Mouse (Mus musculus) adrenal gland, postnatal 25 days (tissue): ENCODE data around the gene Cnp. TPM values are rescaled to one million over a fixed set of nuclear protein-coding genes. Genes with fewer than 3 reads are reported as not detected.
"Not testable (repeated sequence)": the region's sequence is repeated elsewhere in the genome, so short reads cannot be mapped to it uniquely, and the experiment has no call there.

Source experiments
- DNase-seq: peaks from one replicate; pipeline ENCODE4 v3.0.0; 2021; ENCODE audit warnings: mixed read lengths
- long read RNA-seq: library from polyadenylated mRNA; stranded (forward); transcript quantifications from one replicate; pipeline ENCODE4 v2.0.0, GENCODE M21; 2021
- total RNA-seq: library from RNA; stranded (reverse); gene quantifications from 2 replicates; pipeline ENCODE4 v1.2.3, GENCODE M21; 2021

The Cnp gene
- total RNA-seq = 35.4 and 57.8 TPM in 2 replicates
- long read RNA-seq, transcript Cnp-204 (3 exons, 2,904 nt) = minor isoform, 5 of 226 reads
- long read RNA-seq, transcript Cnp-201 (4 exons, 2,357 nt) = major isoform, 213 of 226 reads
- long read RNA-seq, partial matches to known transcripts = 5 of 226 reads
- long read RNA-seq, other reads (novel, unspliced or antisense) = 3 of 226 reads

GRCm38 (mm10) chr11:100574708-100575483 lies at the start of gene Cnp:
Gene Cnp, plus strand, starts transcription at chr11:100574904.
- DNase-seq = peak; percentile 89

- DNase-seq = no peak
Observed at GRCm38 (mm10) chr11:100524987-100525630, 49.6 kb upstream of the Cnp start.

GRCm38 (mm10) chr11:100526052-100526816 lies 48.5 kb upstream of the Cnp start:
- DNase-seq = no peak

- peak; percentile 63 for DNase-seq
Observed at GRCm38 (mm10) chr11:100527066-100527457, 47.6 kb upstream of the Cnp start.

- peak; percentile 99 for DNase-seq
Observed at GRCm38 (mm10) chr11:100527458-100528374, 47.0 kb upstream of the Cnp start, which contains the start of gene Acly. Gene Acly, minus strand, starts transcription at chr11:100528000.

- DNase-seq = no peak
Observed at GRCm38 (mm10) chr11:100528375-100529165, 46.1 kb upstream of the Cnp start.

- DNase-seq = no peak
Observed at GRCm38 (mm10) chr11:100533871-100534270, 40.8 kb upstream of the Cnp start.

- DNase-seq = not testable (repeated sequence)
Observed at GRCm38 (mm10) chr11:100534411-100534810, 40.3 kb upstream of the Cnp start.

- not testable (repeated sequence) for DNase-seq
Observed at GRCm38 (mm10) chr11:100534821-100535220, 39.9 kb upstream of the Cnp start.

GRCm38 (mm10) chr11:100535996-100536395 lies 38.7 kb upstream of the Cnp start:
- DNase-seq = no peak

GRCm38 (mm10) chr11:100536466-100536865 lies 38.2 kb upstream of the Cnp start:
- no peak for DNase-seq

- DNase-seq = no peak
Observed at GRCm38 (mm10) chr11:100540966-100541365, 33.7 kb upstream of the Cnp start.

GRCm38 (mm10) chr11:100541577-100541976 lies 33.1 kb upstream of the Cnp start:
- no peak for DNase-seq

- peak; percentile 92 for DNase-seq
Observed at GRCm38 (mm10) chr11:100544832-100545745, 29.6 kb upstream of the Cnp start, which contains the start of gene Ttc25. Gene Ttc25, plus strand, starts transcription at chr11:100545607.

GRCm38 (mm10) chr11:100545746-100546085 lies 29.0 kb upstream of the Cnp start:
- DNase-seq = no peak

- DNase-seq = no peak
Observed at GRCm38 (mm10) chr11:100546955-100547354, 27.7 kb upstream of the Cnp start.

- no peak for DNase-seq
Observed at GRCm38 (mm10) chr11:100548141-100548540, 26.6 kb upstream of the Cnp start.

- DNase-seq = no peak
Observed at GRCm38 (mm10) chr11:100549466-100549865, 25.2 kb upstream of the Cnp start.

- no peak for DNase-seq
Observed at GRCm38 (mm10) chr11:100550101-100550500, 24.6 kb upstream of the Cnp start.
